Mouse (Mus musculus): ENCODE measurements around the gene 9430038I01Rik. TPM values are rescaled to one million over a fixed set of nuclear protein-coding genes. Genes with fewer than 3 reads are reported as not detected.
A peak's percentile ranks its signal among the peaks of the same experiment; 100 is the strongest.
"Not testable (repeated sequence)": the region's sequence is repeated elsewhere in the genome, so short reads cannot be mapped to it uniquely, and the experiment has no call there.

Gene 9430038I01Rik
- polyA plus RNA-seq (2014; fragmentation: Nextera tagmentation; extraction: Ambion mirVana), result 29.4 and 38.1 TPM in 2 replicates

GRCm38 (mm10) chr7:137410337-137411197 lies at the start of gene 9430038I01Rik:
Gene 9430038I01Rik (minus strand): TSS chr7:137410762.
- H3K27ac ChIP-seq (ENCODE audit: low read depth, low read length), result peak within 1 kb of the TSS; percentile 74
- under 1% methylated on average over 63 of the region's 63 CpGs for WGBS
- peak; percentile 100 for ATAC-seq (ENCODE audit: low FRiP score, low TSS enrichment)

DNA sequence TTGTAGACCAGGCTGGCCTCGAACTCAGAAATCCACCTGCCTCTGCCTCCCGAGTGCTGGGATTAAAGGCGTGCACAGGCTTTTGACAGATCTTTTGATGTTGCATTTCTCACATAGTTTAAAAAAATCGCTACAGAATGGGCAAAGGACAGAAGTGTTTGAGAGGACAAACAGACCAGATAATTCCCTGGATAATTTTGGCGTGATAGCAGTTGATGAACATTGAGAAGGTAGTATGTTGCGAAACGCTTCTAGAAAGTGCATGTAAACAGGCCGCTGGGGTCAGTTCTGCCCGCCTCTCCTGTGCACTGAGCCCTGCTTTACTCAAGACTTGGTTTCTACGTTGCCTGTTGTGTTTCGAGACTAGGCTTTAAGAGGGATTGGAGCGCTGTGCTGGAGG lies 34.8 kb upstream of the 9430038I01Rik start:
- WGBS, result 95% methylated on average over 12 of the region's 12 CpGs

More at GRCm38 (mm10) chr7:137410337-137411197, at the start of gene 9430038I01Rik:
- Histone ChIP-seq H3K4me2 (replicated peaks; ENCODE audit: low read depth, low read length) (peak within 1 kb of the TSS; percentile 48), H3K9ac (ENCODE audit: low read depth, low read length) (peak within 1 kb of the TSS; percentile 65), H3K4me3 (ENCODE audit: low read length) (peak within 1 kb of the TSS; percentile 65), H3K27me3 (ENCODE audit: control insufficient read depth, insufficient read depth, low read length) (no peaks in the 10 kb centered on the region), H3K9me3 (ENCODE audit: control insufficient read depth, low read length) (no peaks in the 10 kb centered on the region), H3K4me1 (ENCODE audit: control insufficient read depth, insufficient read depth, low read length) (no peaks in the 10 kb centered on the region), H3K36me3 (ENCODE audit: control insufficient read depth, insufficient read depth, low read length) (no peaks in the 10 kb centered on the region)

GRCm38 (mm10) chr7:137442951-137443350 lies 32.4 kb upstream of the 9430038I01Rik start:
- Histone ChIP-seq H3K4me3 (ENCODE audit: low read length) (no peak overlapping the region), H3K36me3 (ENCODE audit: control insufficient read depth, insufficient read depth, low read length) (peaks cover 22% of the 10 kb centered on the region; the same call in 1 of the 2 replicates), H3K27ac (ENCODE audit: low read depth, low read length) (no peak overlapping the region), H3K4me2 (replicated peaks; ENCODE audit: low read depth, low read length) (no peak overlapping the region), H3K9ac (ENCODE audit: low read depth, low read length) (no peak overlapping the region), H3K27me3 (ENCODE audit: control insufficient read depth, insufficient read depth, low read length) (no peaks in the 10 kb centered on the region), H3K9me3 (ENCODE audit: control insufficient read depth, low read length) (no peaks in the 10 kb centered on the region), H3K4me1 (ENCODE audit: control insufficient read depth, insufficient read depth, low read length) (peaks cover 7% of the 10 kb centered on the region; the same call in 1 of the 2 replicates)
- WGBS, result 98% methylated on average over 4 of the region's 4 CpGs
- no peak for ATAC-seq (ENCODE audit: low FRiP score, low TSS enrichment)

More for the DNA sequence above, 34.8 kb upstream of the 9430038I01Rik start:
- Histone ChIP-seq H3K4me3 (ENCODE audit: low read length) (no peak overlapping the region), H3K9ac (ENCODE audit: low read depth, low read length) (no peak overlapping the region), H3K27ac (ENCODE audit: low read depth, low read length) (no peak overlapping the region), H3K9me3 (ENCODE audit: control insufficient read depth, low read length) (no peaks in the 10 kb centered on the region), H3K4me2 (replicated peaks; ENCODE audit: low read depth, low read length) (no peak overlapping the region), H3K36me3 (ENCODE audit: control insufficient read depth, insufficient read depth, low read length) (peaks cover 38% of the 10 kb centered on the region; the same call in 1 of the 2 replicates), H3K27me3 (ENCODE audit: control insufficient read depth, insufficient read depth, low read length) (no peaks in the 10 kb centered on the region), H3K4me1 (ENCODE audit: control insufficient read depth, insufficient read depth, low read length) (no peaks in the 10 kb centered on the region)
- no peak for ATAC-seq (ENCODE audit: low FRiP score, low TSS enrichment)

GRCm38 (mm10) chr7:137438962-137439361 lies 28.4 kb upstream of the 9430038I01Rik start:
- H3K27ac ChIP-seq (ENCODE audit: low read depth, low read length); ATAC-seq (ENCODE audit: low FRiP score, low TSS enrichment); H3K9me3 ChIP-seq (ENCODE audit: control insufficient read depth, low read length); H3K36me3 ChIP-seq (ENCODE audit: control insufficient read depth, insufficient read depth, low read length); H3K27me3 ChIP-seq (ENCODE audit: control insufficient read depth, insufficient read depth, low read length); H3K4me1 ChIP-seq (ENCODE audit: control insufficient read depth, insufficient read depth, low read length): not testable (repeated sequence)
- peak overlapping the region; percentile 93; the same call in 1 of the 2 replicates for H3K9ac ChIP-seq (ENCODE audit: low read depth, low read length)
- H3K4me2 ChIP-seq (replicated peaks; ENCODE audit: low read depth, low read length), result peak overlapping the region; percentile 79
- WGBS, result 81% methylated on average over 7 of the region's 7 CpGs
- H3K4me3 ChIP-seq (ENCODE audit: low read length), result peak overlapping the region; percentile 96; the same call in 1 of the 2 replicates

- peak overlapping the region; percentile 93 for H3K9ac ChIP-seq (ENCODE audit: low read depth, low read length)
- 5% methylated on average over 7 of the region's 7 CpGs for WGBS
- ATAC-seq (ENCODE audit: low FRiP score, low TSS enrichment), result peak; percentile 10; the same call in 1 of the 2 replicates
- peak overlapping the region; percentile 69; the same call in 1 of the 2 replicates for H3K27ac ChIP-seq (ENCODE audit: low read depth, low read length)
- no peaks in the 10 kb centered on the region for H3K36me3 ChIP-seq (ENCODE audit: control insufficient read depth, insufficient read depth, low read length)
- H3K4me2 ChIP-seq (replicated peaks; ENCODE audit: low read depth, low read length), result peak overlapping the region; percentile 79
- peak overlapping the region; percentile 96 for H3K4me3 ChIP-seq (ENCODE audit: low read length)
- H3K27me3 ChIP-seq (ENCODE audit: control insufficient read depth, insufficient read depth, low read length), result no peaks in the 10 kb centered on the region
- peaks cover 7% of the 10 kb centered on the region; the same call in 1 of the 2 replicates for H3K4me1 ChIP-seq (ENCODE audit: control insufficient read depth, insufficient read depth, low read length)
- H3K9me3 ChIP-seq (ENCODE audit: control insufficient read depth, low read length), result no peaks in the 10 kb centered on the region
Measured at GRCm38 (mm10) chr7:137438179-137438550, 27.6 kb upstream of the 9430038I01Rik start.

DNA sequence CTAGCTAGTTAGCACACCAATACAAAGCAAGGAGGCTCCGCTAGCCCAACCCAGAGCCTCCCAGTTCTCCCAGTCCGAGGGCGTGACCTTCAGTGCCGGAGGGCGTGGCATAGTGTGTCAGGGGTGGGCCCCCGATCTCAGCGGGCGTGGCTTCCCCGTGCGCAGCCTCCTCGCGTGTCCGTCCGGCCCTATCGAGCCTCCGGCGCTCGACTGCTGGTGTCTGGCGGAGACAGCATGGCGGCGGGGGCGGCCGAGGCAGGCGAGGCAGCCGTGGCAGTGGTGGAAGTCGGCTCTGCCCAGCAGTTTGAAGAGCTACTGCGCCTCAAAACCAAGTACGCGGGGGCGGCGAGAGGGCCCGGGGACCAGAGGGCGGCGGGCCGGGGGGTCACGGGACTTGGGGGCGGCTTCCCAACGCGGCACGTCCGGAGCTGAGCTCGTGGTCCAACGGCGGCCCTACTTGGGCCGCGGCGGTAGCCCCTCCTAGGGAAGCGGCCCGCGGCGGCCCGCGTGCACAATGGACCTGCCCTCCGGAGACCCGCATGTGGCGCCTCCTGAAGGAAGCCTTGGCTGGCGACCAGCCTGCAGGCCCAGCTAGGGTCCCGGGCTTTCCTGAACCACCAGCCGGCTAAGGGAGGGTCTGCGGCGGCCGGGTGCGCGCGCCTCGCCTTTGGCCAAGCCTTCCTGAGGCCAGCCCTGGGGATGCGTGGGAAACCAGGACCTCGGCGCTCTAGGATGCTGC lies 27.0 kb upstream of the 9430038I01Rik start, which contains the start of gene Glrx3:
Gene Glrx3 (plus strand): TSS at position 175 of the 739 bp plus-strand sequence.
- Histone ChIP-seq H3K27ac (ENCODE audit: low read depth, low read length) (peak within 1 kb of the TSS; percentile 69), H3K9me3 (ENCODE audit: control insufficient read depth, low read length) (no peaks in the 10 kb centered on the region), H3K27me3 (ENCODE audit: control insufficient read depth, insufficient read depth, low read length) (no peaks in the 10 kb centered on the region), H3K4me2 (replicated peaks; ENCODE audit: low read depth, low read length) (peak within 1 kb of the TSS; percentile 79), H3K36me3 (ENCODE audit: control insufficient read depth, insufficient read depth, low read length) (no peaks in the 10 kb centered on the region), H3K4me1 (ENCODE audit: control insufficient read depth, insufficient read depth, low read length) (peaks cover 7% of the 10 kb centered on the region; the same call in 1 of the 2 replicates), H3K9ac (ENCODE audit: low read depth, low read length) (peak within 1 kb of the TSS; percentile 93), H3K4me3 (ENCODE audit: low read length) (peak within 1 kb of the TSS; percentile 96)
- peak; percentile 97 for ATAC-seq (ENCODE audit: low FRiP score, low TSS enrichment)
- WGBS, result 1% methylated on average over 60 of the region's 69 CpGs

DNA sequence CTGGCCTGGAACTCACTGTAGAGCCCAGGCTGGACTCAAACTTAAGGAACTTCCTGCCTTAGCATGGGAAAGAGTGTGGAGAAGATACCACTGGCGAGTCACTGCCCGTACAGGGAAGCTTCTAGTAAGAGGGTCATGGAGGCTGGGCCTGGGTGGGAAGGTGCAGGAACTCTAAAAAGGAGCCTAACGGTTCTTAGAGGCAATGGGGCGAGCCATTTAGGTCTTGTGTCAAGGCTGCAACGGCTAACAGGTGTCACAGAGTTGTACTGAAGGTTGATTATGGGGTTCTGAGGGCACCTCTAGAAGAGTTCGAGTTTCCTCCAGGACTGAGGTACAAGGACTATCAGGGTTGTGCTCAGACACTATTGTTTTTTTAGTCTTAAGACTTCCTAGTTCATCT lies 26.3 kb upstream of the 9430038I01Rik start:
- no peak overlapping the region for H3K27ac ChIP-seq (ENCODE audit: low read depth, low read length)
- peaks cover 7% of the 10 kb centered on the region; the same call in 1 of the 2 replicates for H3K4me1 ChIP-seq (ENCODE audit: control insufficient read depth, insufficient read depth, low read length)
- WGBS, result 63% methylated on average over 6 of the region's 6 CpGs
- H3K36me3 ChIP-seq (ENCODE audit: control insufficient read depth, insufficient read depth, low read length), result no peaks in the 10 kb centered on the region
- H3K4me3 ChIP-seq (ENCODE audit: low read length), result peak overlapping the region; percentile 96; the same call in 1 of the 2 replicates
- peak overlapping the region; percentile 79 for H3K4me2 ChIP-seq (replicated peaks; ENCODE audit: low read depth, low read length)
- no peaks in the 10 kb centered on the region for H3K27me3 ChIP-seq (ENCODE audit: control insufficient read depth, insufficient read depth, low read length)
- no peak overlapping the region for H3K9ac ChIP-seq (ENCODE audit: low read depth, low read length)
- H3K9me3 ChIP-seq (ENCODE audit: control insufficient read depth, low read length), result no peaks in the 10 kb centered on the region
- ATAC-seq (ENCODE audit: low FRiP score, low TSS enrichment), result peak; percentile 4; the same call in 1 of the 2 replicates

- Histone ChIP-seq H3K27ac (ENCODE audit: low read depth, low read length) (no peak overlapping the region), H3K4me2 (replicated peaks; ENCODE audit: low read depth, low read length) (no peak overlapping the region), H3K36me3 (ENCODE audit: control insufficient read depth, insufficient read depth, low read length) (no peaks in the 10 kb centered on the region), H3K9ac (ENCODE audit: low read depth, low read length) (no peak overlapping the region), H3K4me1 (ENCODE audit: control insufficient read depth, insufficient read depth, low read length) (no peaks in the 10 kb centered on the region), H3K9me3 (ENCODE audit: control insufficient read depth, low read length) (no peaks in the 10 kb centered on the region), H3K4me3 (ENCODE audit: low read length) (no peak overlapping the region), H3K27me3 (ENCODE audit: control insufficient read depth, insufficient read depth, low read length) (no peaks in the 10 kb centered on the region)
- 53% methylated on average over 13 of the region's 13 CpGs for WGBS
- no peak for ATAC-seq (ENCODE audit: low FRiP score, low TSS enrichment)
Measured at GRCm38 (mm10) chr7:137431769-137432603, 21.4 kb upstream of the 9430038I01Rik start.
